Mouse (Mus musculus) gastrocnemius, postnatal 14 days (tissue): ENCODE data around the gene Rtp3. TPM values are rescaled to one million over a fixed set of nuclear protein-coding genes. Genes with fewer than 3 reads are reported as not detected.
A peak's percentile ranks its signal among the peaks of the same experiment; 100 is the strongest.

Experiments
- DNase-seq: peaks from one replicate; pipeline ENCODE4 v3.0.0; 2021; ENCODE audit warnings: mixed read lengths
- intact Hi-C: fragments of 180-260 bp; cut with DNase I; formaldehyde crosslinking; loops from one replicate; pipeline ENCODE4 v1.15.1; 2025; ENCODE audit warnings: low total_unique reads
- long read RNA-seq, 2 experiments: library from polyadenylated mRNA; stranded (forward); transcript quantifications; one replicate each; pipeline ENCODE4 v2.0.0; 2021
- total RNA-seq, 2 experiments: library from RNA; stranded (reverse); gene quantifications; 2 replicates each; pipeline ENCODE4 v1.2.3; 2021

Rtp3 gene
- 1 to 10 TPM; 1.2 to 1.3 TPM for total RNA-seq
- long read RNA-seq, experiment 1, result 0 reads
- long read RNA-seq, experiment 2, result 0 reads

DNA sequence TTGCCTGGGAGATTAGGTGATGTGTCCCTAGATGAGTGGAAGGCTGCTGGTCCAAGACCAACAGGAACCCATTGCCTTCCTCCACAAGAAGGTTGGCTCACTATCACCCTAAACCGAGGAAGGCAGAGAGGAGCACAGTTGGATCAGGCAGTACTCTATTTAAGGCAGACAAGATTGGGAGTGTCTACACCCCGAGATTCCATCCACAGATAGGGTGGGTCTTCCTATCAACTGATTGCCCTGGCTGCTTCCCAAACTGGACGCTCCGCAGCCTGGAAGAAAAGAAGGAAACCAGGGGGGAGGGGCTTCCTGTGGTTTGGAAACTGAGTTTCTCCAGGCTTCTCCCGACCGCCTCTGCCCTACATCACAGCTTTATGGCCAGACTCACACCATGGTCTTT is at the start of gene Rtp3:
TSS of gene Rtp3 (minus strand) at position 380 of the 400 bp plus-strand sequence.
- peak; percentile 23 for DNase-seq
- intact Hi-C loops, result no loop called here

GRCm38 (mm10) chr9:111039966-111040365 is 49.6 kb upstream of the Rtp3 start:
- DNase-seq, result peak; percentile 32
- intact Hi-C loops, result loop anchor here (5.0 kb wide), 1 partner anchor 43 kb away; no protein-coding TSS in a partner anchor

DNA sequence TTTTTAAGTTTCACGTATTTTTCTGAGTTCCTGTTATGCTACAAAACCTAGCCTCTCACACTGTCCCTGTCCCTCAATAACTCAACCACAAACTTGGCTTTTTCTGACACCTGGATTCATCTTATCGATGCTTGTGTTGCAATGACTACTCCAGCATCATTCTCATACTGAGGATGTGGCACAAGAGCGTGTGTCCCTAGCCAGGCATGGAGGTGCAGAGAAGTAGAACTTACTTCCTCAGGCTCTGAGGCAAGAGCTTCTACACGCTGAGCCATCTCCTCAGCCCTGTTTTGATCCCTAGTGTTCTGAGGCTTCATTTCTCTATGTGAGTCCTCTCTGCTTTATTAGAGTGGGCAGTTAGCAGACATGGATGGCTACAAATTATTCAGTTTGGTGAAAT is 43.3 kb upstream of the Rtp3 start:
- DNase-seq, result no peak
- intact Hi-C loops, result no loop called here

DNA sequence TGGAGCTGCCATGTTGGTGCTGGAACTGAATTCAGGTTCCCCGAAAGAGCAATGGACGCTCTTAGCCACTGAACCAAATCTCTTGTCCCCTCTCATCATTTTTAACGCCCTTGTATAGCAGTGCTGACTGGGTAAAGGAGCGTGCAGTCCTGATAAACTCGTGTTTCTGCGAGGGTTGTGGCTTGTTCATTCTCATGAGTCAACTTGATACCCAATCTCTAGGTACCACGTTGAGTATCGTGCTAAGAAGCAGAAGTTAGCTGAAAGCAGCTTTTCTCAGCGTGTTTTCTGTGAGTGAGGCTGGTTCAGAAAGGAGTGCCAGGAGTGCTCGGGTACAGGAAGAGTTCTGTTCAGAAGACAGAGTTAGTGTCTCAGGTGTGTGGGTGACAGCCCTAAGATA is 36.4 kb upstream of the Rtp3 start:
- no peak for DNase-seq
- intact Hi-C loops, result no loop called here

GRCm38 (mm10) chr9:111019022-111019421 is 28.6 kb upstream of the Rtp3 start, which contains the start of gene Ltf:
Gene Ltf, plus strand, starts transcription at chr9:111019271.
- DNase-seq, result no peak
- intact Hi-C loops, result no loop called here

DNA sequence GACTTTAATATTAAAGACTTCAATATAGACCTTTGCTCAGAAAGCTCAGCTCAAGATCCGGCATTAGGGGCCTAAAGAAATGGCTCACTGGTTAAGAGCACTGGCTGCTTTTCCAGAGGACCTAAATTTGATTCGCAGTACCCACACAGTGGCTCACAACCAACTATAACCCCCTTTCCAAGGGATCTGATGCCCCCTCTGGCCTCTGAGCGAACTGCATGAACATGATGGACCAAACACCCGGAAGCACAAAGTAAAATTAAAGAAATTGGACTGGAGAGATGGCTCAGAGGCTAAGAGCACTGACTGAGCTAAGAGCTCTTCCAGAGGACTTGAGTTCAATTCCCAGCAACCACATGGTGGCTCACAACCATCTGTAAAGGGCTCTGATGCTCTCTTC is 25.3 kb upstream of the Rtp3 start:
- DNase-seq, result no peak
- intact Hi-C loops, result no loop called here

GRCm38 (mm10) chr9:111012041-111012440 is 21.7 kb upstream of the Rtp3 start:
- intact Hi-C loops, result no loop called here
- no peak for DNase-seq

GRCm38 (mm10) chr9:111011550-111011949 is 21.2 kb upstream of the Rtp3 start:
- intact Hi-C loops, result no loop called here
- no peak for DNase-seq

GRCm38 (mm10) chr9:111009763-111010162 is 19.4 kb upstream of the Rtp3 start:
- DNase-seq, result no peak
- intact Hi-C loops, result no loop called here

DNA sequence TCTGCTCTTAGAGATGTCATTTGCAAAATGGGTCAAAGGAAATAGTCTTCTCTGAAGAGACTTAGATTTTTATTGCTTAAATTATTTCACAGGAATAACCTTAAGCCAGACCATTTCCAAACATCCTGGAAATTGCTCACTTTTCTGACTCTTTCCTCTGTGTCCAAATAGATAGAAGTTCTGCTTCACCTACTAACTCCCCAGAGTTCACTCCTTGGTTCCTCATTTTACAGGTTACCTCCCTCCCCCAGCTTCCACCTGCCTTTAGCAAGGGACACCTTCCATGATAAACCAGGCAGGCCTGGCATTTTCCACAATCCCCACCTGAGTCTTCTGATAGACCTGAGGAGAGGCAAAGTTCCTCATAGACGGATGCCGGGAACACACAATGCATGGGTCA is 16.2 kb upstream of the Rtp3 start:
- intact Hi-C loops, result no loop called here
- no peak for DNase-seq

GRCm38 (mm10) chr9:111003279-111003678 is 12.9 kb upstream of the Rtp3 start:
- no peak for DNase-seq
- intact Hi-C loops, result no loop called here

DNA sequence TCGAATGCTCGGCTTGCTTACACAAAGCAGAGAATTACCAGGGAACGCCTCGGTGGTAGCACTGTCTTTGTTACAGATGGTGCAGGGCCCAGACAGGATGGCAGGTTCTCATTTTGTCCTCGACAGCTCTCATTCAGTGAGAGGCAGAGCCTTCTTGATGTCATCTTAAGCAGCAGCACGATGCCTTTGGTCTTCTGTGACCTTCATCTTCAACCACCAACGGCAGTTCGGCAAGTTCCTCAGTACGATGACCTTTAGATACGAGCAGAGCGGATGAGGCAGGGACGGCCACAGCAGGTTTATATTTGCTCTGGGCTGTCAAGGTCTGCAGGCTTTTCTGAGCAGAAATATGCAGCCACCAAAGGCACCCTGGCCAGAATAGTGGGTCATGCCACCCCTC is 11.2 kb upstream of the Rtp3 start:
- no peak for DNase-seq
- intact Hi-C loops, result no loop called here

GRCm38 (mm10) chr9:110999856-111000255 is 9.5 kb upstream of the Rtp3 start:
- no peak for DNase-seq
- intact Hi-C loops, result loop anchor here (2.0 to 5.0 kb wide), 2 partner anchors 37 to 71 kb away; no protein-coding TSS in a partner anchor

DNA sequence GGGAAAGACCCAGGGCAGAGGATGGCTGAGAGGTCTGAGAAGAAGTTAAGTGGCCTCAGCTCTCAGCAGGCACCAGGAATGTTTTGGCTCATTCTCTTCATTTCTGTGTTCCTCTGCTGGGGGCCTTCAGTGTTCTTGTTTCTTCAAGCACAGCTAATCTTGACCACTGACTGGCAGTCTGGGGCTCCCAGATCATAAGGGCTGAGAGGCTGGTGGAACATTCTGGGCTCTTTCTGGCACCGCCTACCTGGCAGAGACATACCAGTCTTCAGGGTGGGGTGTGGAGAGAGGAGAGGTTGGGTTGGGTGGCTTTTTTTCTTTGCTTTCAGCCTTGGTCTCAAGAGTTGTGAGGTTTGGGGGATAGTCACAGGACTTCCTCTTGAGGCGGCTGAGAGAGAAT is 8.7 kb upstream of the Rtp3 start:
- DNase-seq, result no peak
- intact Hi-C loops, result loop anchor here (2.0 to 5.0 kb wide), 2 partner anchors 38 to 72 kb away; no protein-coding TSS in a partner anchor

- intact Hi-C loops, result loop anchor here (5.0 kb wide), 1 partner anchor 40 kb away; no protein-coding TSS in a partner anchor
Observed at GRCm38 (mm10) chr9:110997245-110997644, 6.9 kb upstream of the Rtp3 start.

DNA sequence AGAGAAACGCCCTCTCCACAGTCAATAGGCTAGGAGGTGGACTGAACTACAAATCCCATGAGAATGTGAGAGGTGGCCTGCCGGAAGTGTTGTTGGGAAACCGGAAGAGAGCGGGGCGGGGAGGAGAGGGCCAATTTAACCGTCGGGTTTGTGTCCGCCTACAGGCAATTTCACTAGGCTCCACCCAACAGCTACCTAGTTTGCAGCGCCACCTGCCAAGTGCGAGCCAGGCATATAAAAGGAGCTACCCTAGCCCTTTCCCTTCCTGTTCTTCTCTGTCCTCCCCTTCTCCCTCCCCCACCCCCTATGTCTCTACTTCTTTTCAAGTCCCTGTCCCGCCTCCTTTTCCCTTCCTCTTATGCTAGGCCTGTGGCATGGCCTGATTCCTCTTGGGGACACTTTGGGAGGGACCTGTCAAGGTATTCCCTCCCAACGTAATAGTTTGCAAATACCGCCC is 4.4 kb upstream of the Rtp3 start:
- intact Hi-C loops, result loop anchor here (5.0 kb wide), 1 partner anchor 43 kb away; no protein-coding TSS in a partner anchor
- peak; percentile 66 for DNase-seq

More at GRCm38 (mm10) chr9:110997245-110997644, 6.9 kb upstream of the Rtp3 start:
- DNase-seq, result peak; percentile 75

GRCm38 (mm10) chr9:110993281-110993709 is 2.9 kb upstream of the Rtp3 start:
- intact Hi-C loops, result no loop called here
- no peak for DNase-seq

DNA sequence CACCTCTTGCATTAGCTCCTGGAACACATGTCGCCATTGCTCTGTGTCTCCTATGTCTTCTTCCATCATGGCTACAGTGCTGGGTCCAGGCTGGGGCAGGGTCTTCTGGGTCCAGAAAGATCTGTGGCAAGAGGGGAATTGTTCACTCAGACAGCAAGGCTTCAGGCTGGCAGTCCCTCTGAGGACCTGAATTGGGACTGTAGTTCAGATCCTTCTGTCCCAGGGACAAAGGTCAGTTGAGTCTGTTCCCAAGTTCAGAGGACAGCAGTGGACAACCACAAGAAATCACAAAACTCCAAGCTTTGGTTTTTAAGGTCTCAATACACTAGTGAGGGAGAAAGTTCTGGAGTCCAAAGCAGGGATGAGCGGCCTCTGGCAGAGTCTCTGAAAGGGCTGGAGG is 840 bp downstream of the Rtp3 start:
- no peak for DNase-seq
- intact Hi-C loops, result no loop called here

GRCm38 (mm10) chr9:110989141-110989540 is 1.2 kb downstream of the Rtp3 start:
- no peak for DNase-seq
- intact Hi-C loops, result no loop called here

GRCm38 (mm10) chr9:110988078-110988477 is 2.3 kb downstream of the Rtp3 start:
- intact Hi-C loops, result no loop called here
- no peak for DNase-seq

- intact Hi-C loops, result no loop called here
- no peak for DNase-seq
Observed at GRCm38 (mm10) chr9:110987331-110987730, 3.1 kb downstream of the Rtp3 start.

- intact Hi-C loops, result no loop called here
- no peak for DNase-seq
Observed at GRCm38 (mm10) chr9:110985951-110986350, 4.4 kb downstream of the Rtp3 start.
